Mouse (Mus musculus): Measurements from ENCODE around the gene Psmc5.

GRCm38 (mm10) chr11:106263963-106264362 is 8.0 kb downstream of the Psmc5 start:
- TF ChIP-seq EP300 (IDR thresholded peaks at IDR 0.05; ENCODE audit: insufficient read depth, low read depth, low read length) = no peak
- TF ChIP-seq POLR2A (IDR thresholded peaks at IDR 0.05; ENCODE audit: insufficient read depth, low read depth, low read length) = no peak
